Mouse (Mus musculus): ENCODE measurements at regions not wholly inside any gene's neighbourhood (a gene's known extent, or its start where the extent isn't known, plus 50 kb on each side); places are given as distances from the start of the nearest gene placed in this dataset.

- TF ChIP-seq CTCF (IDR thresholded peaks at IDR 0.05; ENCODE audit: borderline replicate concordance, control insufficient read depth, extremely low read depth, insufficient read depth, low read length, poor library complexity) = no peak
- TF ChIP-seq POLR2A (IDR thresholded peaks at IDR 0.05; ENCODE audit: control insufficient read depth, extremely low read depth, insufficient read depth, low read length, poor library complexity) = no peak
Observed at GRCm38 (mm10) chr2:101247133-101247532, 377.4 kb upstream of the Rag2 start.
